Mouse (Mus musculus) embryonic fibroblast, embryonic 13.5 days (primary cell): ENCODE data around the gene Eya3.

ENCODE experiments used
- CTCF ChIP-seq: IDR thresholded peaks from 2 replicates; pipeline ENCODE4 v1.5.1; 2011; ENCODE audit warnings: mild to moderate bottlenecking, control low read depth, low read length, moderate library complexity, borderline replicate concordance; ENCODE audit not compliant: insufficient read depth
- POLR2A ChIP-seq: IDR thresholded peaks from 2 replicates; pipeline ENCODE4 v1.6.1; 2011; ENCODE audit warnings: low read depth, mild to moderate bottlenecking, control low read depth, low read length, moderate library complexity

GRCm38 (mm10) chr4:132599764-132600163, 39.0 kb upstream of the Eya3 start:
- TF ChIP-seq POLR2A, result no peak
- TF ChIP-seq CTCF, result no peak
